ENCODE assay signal across 9 mouse cellular contexts in genomic region chr4:120120276-120120675, GRCm38 (mm10). TPM values are rescaled to one million over a fixed set of nuclear protein-coding genes. Genes with fewer than 3 reads are reported as not detected.
DNase-seq lines count a peak whose midpoint lies in the region; ATAC-seq and TF ChIP-seq lines count a peak whose summit lies in the region.
"Had no signal": no experiment of that assay in that cellular context is flagged by ENCODE, and none has a peak within 500 bp of the region (broad histone marks: within the 10 kb centered on the region; RNA-seq: fewer than 3 reads in every experiment).

No protein-coding gene starts in this region.

- no peaks in the 10 kb centered on the region for H3K27me3 ChIP-seq in forebrain, embryonic 11.5 days (ENCODE audit: control insufficient read depth, insufficient read depth, low read length)
- H3K27me3 ChIP-seq in forebrain, embryonic 16.5 days (replicated peaks; ENCODE audit: control insufficient read depth, insufficient read depth, low read length) = no peaks in the 10 kb centered on the region
- no peaks in the 10 kb centered on the region for H3K27me3 ChIP-seq in embryonic facial prominence, embryonic 11.5 days (ENCODE audit: control insufficient read depth, insufficient read depth, low read length)
- no peaks in the 10 kb centered on the region for H3K27me3 ChIP-seq in hindbrain, postnatal 0 days (ENCODE audit: insufficient read depth, low read length)
- H3K27me3 ChIP-seq: heart, embryonic 15.5 days had no signal

- H3K27ac ChIP-seq in forebrain, embryonic 11.5 days (ENCODE audit: low read depth, low read length) = no peak overlapping the region
- no peak overlapping the region for H3K27ac ChIP-seq in forebrain, embryonic 16.5 days (ENCODE audit: low read length)
- no peak overlapping the region for H3K27ac ChIP-seq in embryonic facial prominence, embryonic 11.5 days (replicated peaks; ENCODE audit: low read depth, low read length)
- H3K27ac ChIP-seq in hindbrain, postnatal 0 days = no peak overlapping the region
- H3K27ac ChIP-seq: heart, embryonic 15.5 days had no signal

- no peak overlapping the region for H3K4me3 ChIP-seq in forebrain, embryonic 11.5 days (ENCODE audit: low read depth, low read length)
- no peak overlapping the region for H3K4me3 ChIP-seq in forebrain, embryonic 16.5 days (replicated peaks; ENCODE audit: low read length)
- H3K4me3 ChIP-seq in embryonic facial prominence, embryonic 11.5 days (ENCODE audit: low read depth, low read length) = no peak overlapping the region
- no peak overlapping the region for H3K4me3 ChIP-seq in hindbrain, postnatal 0 days (ENCODE audit: low read length)
- H3K4me3 ChIP-seq: heart, embryonic 15.5 days had no signal

- DNase-seq in forebrain, embryonic 11.5 days (ENCODE audit: low spot score) = peak; percentile 71
- peak; percentile 45 for DNase-seq in 416B (ENCODE audit: low read depth)
- DNase-seq in adrenal gland, postnatal 36 days = peak; percentile 77 to 80
- DNase-seq in embryonic facial prominence, embryonic 11.5 days (ENCODE audit: low spot score) = peak; percentile 61
- DNase-seq in hindbrain, postnatal 0 days (ENCODE audit: low spot score) = peak; percentile 80
- peak; percentile 61 to 68 for DNase-seq in lung, adult 18-20 months
- DNase-seq in retina, postnatal 1 day = peak; percentile 74

- H3K9me3 ChIP-seq in forebrain, embryonic 11.5 days (ENCODE audit: control insufficient read depth, low read length) = no peaks in the 10 kb centered on the region
- H3K9me3 ChIP-seq in forebrain, embryonic 16.5 days (ENCODE audit: control insufficient read depth, low read length) = no peaks in the 10 kb centered on the region
- H3K9me3 ChIP-seq in embryonic facial prominence, embryonic 11.5 days (replicated peaks; ENCODE audit: control insufficient read depth, low read length) = no peaks in the 10 kb centered on the region
- H3K9me3 ChIP-seq in hindbrain, postnatal 0 days (ENCODE audit: low read length) = no peaks in the 10 kb centered on the region
- H3K9me3 ChIP-seq: heart, embryonic 15.5 days had no signal

- ATAC-seq in forebrain, embryonic 11.5 days (replicated peaks; ENCODE audit: low FRiP score) = no peak
- ATAC-seq in forebrain, embryonic 16.5 days = no peak
- ATAC-seq in embryonic facial prominence, embryonic 11.5 days (replicated peaks; ENCODE audit: insufficient number of reproducible peaks, low FRiP score, low TSS enrichment, low read depth) = no peak
- peak; percentile 69 for ATAC-seq in hindbrain, postnatal 0 days

- H3K4me1 ChIP-seq in forebrain, embryonic 11.5 days (replicated peaks; ENCODE audit: control insufficient read depth, insufficient read depth, low read length) = no peaks in the 10 kb centered on the region
- no peaks in the 10 kb centered on the region for H3K4me1 ChIP-seq in forebrain, embryonic 16.5 days (replicated peaks; ENCODE audit: control insufficient read depth, insufficient read depth, low read length)
- H3K4me1 ChIP-seq in embryonic facial prominence, embryonic 11.5 days (ENCODE audit: control insufficient read depth, insufficient read depth, low read length) = no peaks in the 10 kb centered on the region
- H3K4me1 ChIP-seq in hindbrain, postnatal 0 days (ENCODE audit: insufficient read depth, low read length) = no peaks in the 10 kb centered on the region

- no peak overlapping the region for H3K4me2 ChIP-seq in forebrain, embryonic 11.5 days (ENCODE audit: low read depth, low read length, severe bottlenecking)
- no peak overlapping the region for H3K4me2 ChIP-seq in forebrain, embryonic 16.5 days (ENCODE audit: low read length)
- no peak overlapping the region for H3K4me2 ChIP-seq in embryonic facial prominence, embryonic 11.5 days (ENCODE audit: low read depth, low read length)
- no peak overlapping the region for H3K4me2 ChIP-seq in hindbrain, postnatal 0 days (ENCODE audit: low read depth, low read length)
- H3K4me2 ChIP-seq: heart, embryonic 15.5 days had no signal

- no peak overlapping the region for H3K9ac ChIP-seq in forebrain, embryonic 11.5 days (ENCODE audit: low read length)
- H3K9ac ChIP-seq in forebrain, embryonic 16.5 days (replicated peaks; ENCODE audit: low read depth, low read length) = no peak overlapping the region
- no peak overlapping the region for H3K9ac ChIP-seq in embryonic facial prominence, embryonic 11.5 days (replicated peaks; ENCODE audit: low read length)
- H3K9ac ChIP-seq in hindbrain, postnatal 0 days (replicated peaks; ENCODE audit: low read length) = no peak overlapping the region
- H3K9ac ChIP-seq: heart, embryonic 15.5 days had no signal

- 37% methylated on average over 8 of the region's 8 CpGs for WGBS in forebrain, embryonic 11.5 days
- 33% methylated on average over 8 of the region's 8 CpGs for WGBS in forebrain, embryonic 16.5 days
- 34% methylated on average over 8 of the region's 8 CpGs for WGBS in embryonic facial prominence, embryonic 11.5 days
- 38% methylated on average over 8 of the region's 8 CpGs for WGBS in hindbrain, postnatal 0 days

- TF ChIP-seq CTCF in hindbrain, postnatal 0 days (IDR thresholded peaks at IDR 0.05; ENCODE audit: low read depth) = peak; percentile 94

- no peaks in the 10 kb centered on the region for H3K36me3 ChIP-seq in forebrain, embryonic 11.5 days (ENCODE audit: control insufficient read depth, insufficient read depth, low read length)
- H3K36me3 ChIP-seq in forebrain, embryonic 16.5 days (ENCODE audit: control insufficient read depth, insufficient read depth) = no peaks in the 10 kb centered on the region
- no peaks in the 10 kb centered on the region for H3K36me3 ChIP-seq in embryonic facial prominence, embryonic 11.5 days (replicated peaks; ENCODE audit: control insufficient read depth, insufficient read depth, low read depth, low read length)
- 0 out of 2 replicates have a peak, but pooled peaks cover 5% of the 10 kb centered on the region for H3K36me3 ChIP-seq in hindbrain, postnatal 0 days (ENCODE audit: insufficient read depth, low read length)
- H3K36me3 ChIP-seq: heart, embryonic 15.5 days had no signal

RNA-seq across cellular contexts. Expression of gene Edn2, which starts 40.7 kb away (rescaled TPM):
- polyA plus RNA-seq in forebrain, embryonic 11.5 days (2014; fragmentation: Nextera tagmentation; extraction: Ambion mirVana) = not detected in 2 replicates
- 0.38 TPM in 1 of 2 replicates, not detected in the other for polyA plus RNA-seq in forebrain, embryonic 16.5 days (2015; fragmentation: Nextera tagmentation; extraction: Ambion mirVana)
- total RNA-seq in adrenal gland, postnatal 36 days (2021) = not detected
- polyA plus RNA-seq in embryonic facial prominence, embryonic 11.5 days (2014; fragmentation: Nextera tagmentation; extraction: Ambion mirVana) = 0.14 and 0.20 TPM in 2 replicates
- 0.94 TPM in 1 of 2 replicates, not detected in the other for total RNA-seq in hindbrain, postnatal 0 days (2014; rRNA removed)
- polyA plus RNA-seq in hindbrain, postnatal 0 days (2015; fragmentation: Nextera tagmentation; extraction: Ambion mirVana) = 0.25 and 0.32 TPM in 2 replicates

RNA-seq across cellular contexts. Expression of gene AL607142.1, which starts 55.5 kb away (rescaled TPM):
- not detected in 2 replicates for polyA plus RNA-seq in forebrain, embryonic 11.5 days (2014; fragmentation: Nextera tagmentation; extraction: Ambion mirVana)
- polyA plus RNA-seq in forebrain, embryonic 16.5 days (2015; fragmentation: Nextera tagmentation; extraction: Ambion mirVana) = not detected in 2 replicates
- not detected for total RNA-seq in adrenal gland, postnatal 36 days (2021)
- polyA plus RNA-seq in embryonic facial prominence, embryonic 11.5 days (2014; fragmentation: Nextera tagmentation; extraction: Ambion mirVana) = not detected in 2 replicates
- not detected in 2 replicates for total RNA-seq in hindbrain, postnatal 0 days (2014; rRNA removed)
- polyA plus RNA-seq in hindbrain, postnatal 0 days (2015; fragmentation: Nextera tagmentation; extraction: Ambion mirVana) = not detected in 2 replicates
- polyA plus RNA-seq: heart, embryonic 15.5 days had no signal
